Mouse (Mus musculus) MEL (cell line): Measurements from ENCODE around the gene Rasgef1b. TPM values are rescaled to one million over a fixed set of nuclear protein-coding genes. Genes with fewer than 3 reads are reported as not detected.

Experiments
- DNase-seq: peaks from one replicate; pipeline ENCODE4 v3.0.0; 2011; ENCODE audit warnings: low read depth, low spot score
- H3K27ac ChIP-seq: 2 replicates; pipeline ENCODE4 v1.5.1; 2012; ENCODE audit warnings: low read depth, mild to moderate bottlenecking, control low read depth, low read length, moderate library complexity; ENCODE audit not compliant: control insufficient read depth
- H3K27me3 ChIP-seq, 2 experiments: fragments of 150-350 bp in 1 of 2; sonication (generic) in 1 of 2; 2 replicates each; pipeline ENCODE4 v1.6.1; 2012; ENCODE audit warnings: low read length in 2 of 2, mild to moderate bottlenecking in 2 of 2, improper control_type of control experiment in 1 of 2, moderate library complexity in 1 of 2; ENCODE audit not compliant: insufficient read depth in 2 of 2, control insufficient read depth in 1 of 2
- H3K36me3 ChIP-seq, 2 experiments: 2 replicates each; pipeline ENCODE4 v1.6.1; 2012 to 2014; ENCODE audit warnings: low read length in 2 of 2, improper control_type of control experiment in 1 of 2, inconsistent platforms in 1 of 2, mild to moderate bottlenecking in 1 of 2; ENCODE audit not compliant: insufficient read depth in 2 of 2, control insufficient read depth in 1 of 2
- H3K4me1 ChIP-seq, 2 experiments: fragments of 150-350 bp in 1 of 2; sonication (generic) in 1 of 2; 2 replicates each; pipeline ENCODE4 v1.6.1; 2012; ENCODE audit warnings: low read length in 2 of 2, improper control_type of control experiment in 1 of 2, mild to moderate bottlenecking in 1 of 2; ENCODE audit not compliant: insufficient read depth in 2 of 2, control insufficient read depth in 1 of 2
- H3K4me3 ChIP-seq, 2 experiments: fragments of 150-350 bp in 1 of 2; sonication (generic) in 1 of 2; 2 replicates each; pipeline ENCODE4 v1.5.1; 2012; ENCODE audit warnings: low read depth in 2 of 2, low read length in 2 of 2, mild to moderate bottlenecking in 2 of 2, moderate library complexity in 2 of 2, control low read depth in 1 of 2, improper control_type of control experiment in 1 of 2; ENCODE audit not compliant: control insufficient read depth in 1 of 2, insufficient read depth in 1 of 2
- H3K79me2 ChIP-seq: 2 replicates; pipeline ENCODE4 v1.6.1; 2012; ENCODE audit warnings: mild to moderate bottlenecking, low read length, moderate library complexity; ENCODE audit not compliant: control insufficient read depth, poor library complexity, insufficient read depth
- H3K9ac ChIP-seq: 2 replicates; pipeline ENCODE4 v1.6.1; 2012; ENCODE audit warnings: low read depth, mild to moderate bottlenecking, control low read depth, low read length, moderate library complexity; ENCODE audit not compliant: control insufficient read depth, poor library complexity, severe bottlenecking
- H3K9me3 ChIP-seq: fragments of 150-350 bp; sonication (generic); replicated peaks from 2 replicates; pipeline ENCODE4 v1.6.1; 2012; ENCODE audit warnings: mild to moderate bottlenecking, low read length, improper control_type of control experiment, moderate library complexity; ENCODE audit not compliant: insufficient read depth
- E2F4 ChIP-seq: IDR thresholded peaks from 2 replicates; pipeline ENCODE4 v1.6.1; 2011; ENCODE audit warnings: low read depth, low read length, improper control_type of control experiment, borderline replicate concordance
- GABPA ChIP-seq: IDR thresholded peaks from 2 replicates; pipeline ENCODE4 v1.6.1; 2012; ENCODE audit warnings: low read depth, mild to moderate bottlenecking, inconsistent platforms, low read length, improper control_type of control experiment, moderate library complexity
- GATA1 ChIP-seq: IDR thresholded peaks from 2 replicates; pipeline ENCODE4 v1.6.1; 2011; ENCODE audit warnings: low read depth, low read length, improper control_type of control experiment
- HCFC1 ChIP-seq: IDR thresholded peaks from 2 replicates; pipeline ENCODE4 v1.6.1; 2012; ENCODE audit warnings: low read depth, mild to moderate bottlenecking, inconsistent platforms, low read length, improper control_type of control experiment, moderate library complexity
- KAT2A ChIP-seq: conservative IDR thresholded peaks from 2 replicates; pipeline ENCODE4 v1.6.1; 2012; ENCODE audit warnings: low read depth, low read length, improper control_type of control experiment, inconsistent platforms
- MAFK ChIP-seq: IDR thresholded peaks from 2 replicates; pipeline ENCODE4 v1.6.1; 2011; ENCODE audit warnings: low read depth, mild to moderate bottlenecking, low read length, improper control_type of control experiment, borderline replicate concordance
- MEF2A ChIP-seq: IDR thresholded peaks from 2 replicates; pipeline ENCODE4 v1.6.1; 2014; ENCODE audit warnings: low read depth, mild to moderate bottlenecking, inconsistent platforms, low read length, improper control_type of control experiment; ENCODE audit not compliant: poor library complexity, insufficient replicate concordance, severe bottlenecking; ENCODE audit errors: extremely low read depth
- MXI1 ChIP-seq: IDR thresholded peaks from 2 replicates; pipeline ENCODE4 v1.6.1; 2011; ENCODE audit warnings: mild to moderate bottlenecking, low read depth, low read length, improper control_type of control experiment
- MYC ChIP-seq: IDR thresholded peaks from 2 replicates; pipeline ENCODE4 v1.6.1; 2011; ENCODE audit warnings: low read depth, mild to moderate bottlenecking, low read length, improper control_type of control experiment, moderate library complexity
- NELFE ChIP-seq: IDR thresholded peaks from 2 replicates; pipeline ENCODE4 v1.6.1; 2011; ENCODE audit warnings: low read depth, low read length, improper control_type of control experiment
- NRF1 ChIP-seq: IDR thresholded peaks from 2 replicates; pipeline ENCODE4 v1.6.1; 2014; ENCODE audit warnings: low read depth, mild to moderate bottlenecking, inconsistent platforms, low read length, improper control_type of control experiment, moderate library complexity; ENCODE audit not compliant: poor library complexity, insufficient read depth, severe bottlenecking
- POLR2A ChIP-seq, 2 experiments: IDR thresholded peaks; 2 replicates each; pipeline ENCODE4 v1.6.1; 2011 to 2012; ENCODE audit warnings: low read length in 2 of 2, mild to moderate bottlenecking in 2 of 2, control low read depth in 1 of 2, improper control_type of control experiment in 1 of 2, low read depth in 1 of 2, moderate library complexity in 1 of 2; ENCODE audit not compliant: control insufficient read depth in 1 of 2, insufficient read depth in 1 of 2, poor library complexity in 1 of 2
- POLR2AphosphoS2 ChIP-seq: IDR thresholded peaks from 2 replicates; pipeline ENCODE4 v1.6.1; 2011; ENCODE audit warnings: low read length, improper control_type of control experiment
- RAD21 ChIP-seq: IDR thresholded peaks from 2 replicates; pipeline ENCODE4 v1.6.1; 2011; ENCODE audit warnings: mild to moderate bottlenecking, low read depth, low read length, improper control_type of control experiment
- SMC3 ChIP-seq: IDR thresholded peaks from 2 replicates; pipeline ENCODE4 v1.6.1; 2011; ENCODE audit warnings: low read depth, low read length, improper control_type of control experiment
- TAL1 ChIP-seq: IDR thresholded peaks from 2 replicates; pipeline ENCODE4 v1.6.1; 2012; ENCODE audit warnings: mild to moderate bottlenecking, inconsistent platforms, low read length, moderate library complexity, mixed read lengths
- TCF12 ChIP-seq: IDR thresholded peaks from 2 replicates; pipeline ENCODE4 v1.6.1; 2014; ENCODE audit warnings: low read depth, mild to moderate bottlenecking, inconsistent platforms, low read length, improper control_type of control experiment, moderate library complexity
- USF2 ChIP-seq, 2 experiments: IDR thresholded peaks; 2 replicates each; pipeline ENCODE4 v1.6.1; 2011 to 2012; ENCODE audit warnings: improper control_type of control experiment in 2 of 2, low read length in 2 of 2, borderline replicate concordance in 1 of 2, inconsistent platforms in 1 of 2, low read depth in 1 of 2, mild to moderate bottlenecking in 1 of 2; ENCODE audit not compliant: insufficient read depth in 1 of 2
- ZC3H11A ChIP-seq: IDR thresholded peaks from 2 replicates; pipeline ENCODE4 v1.6.1; 2012; ENCODE audit warnings: low read depth, mild to moderate bottlenecking, inconsistent platforms, low read length, improper control_type of control experiment
- polyA plus RNA-seq, 2 experiments: library from polyadenylated mRNA; stranded (reverse) in 1 of 2; unstranded in 1 of 2; fragments of >175 nt in 1 of 2; fragments of >200 nt in 1 of 2; gene quantifications; 2 replicates each; pipeline versions ENCODE4 v1.2.1 to v1.2.4; 2012; ENCODE audit warnings: low replicate concordance in 2 of 2, low read depth in 1 of 2; ENCODE audit not compliant: insufficient read length in 2 of 2, insufficient read depth in 1 of 2, missing spikeins in 1 of 2
- total RNA-seq: library from RNA; depleted of rRNA; stranded (reverse); fragments of 300-350 nt; gene quantifications from 2 replicates; pipeline ENCODE4 v1.2.3, GENCODE M21; 2012

Rasgef1b gene
- total and polyA plus RNA-seq, 3 experiments: not detected

- Histone ChIP-seq H3K27ac (no peak overlapping the region), H3K36me3 (no peaks in the 10 kb centered on the region), H3K79me2 (no peaks in the 10 kb centered on the region), H3K9me3 (no peaks in the 10 kb centered on the region), H3K27me3 (no peaks in the 10 kb centered on the region), H3K4me1 (no peaks in the 10 kb centered on the region), H3K4me3 (no peak overlapping the region), H3K9ac (no peak overlapping the region)
- TF ChIP-seq TCF12: no peak
- no peak for TF ChIP-seq HCFC1
- no peak for TF ChIP-seq MAFK
- no peak for TF ChIP-seq GATA1
- no peak for TF ChIP-seq USF2 (IDR thresholded peaks at IDR 0.05; ENCODE audit: borderline replicate concordance in 1 of 2, insufficient read depth in 1 of 2, low read depth in 1 of 2, low read length in 2 of 2)
- TF ChIP-seq RAD21: no peak
- no peak for TF ChIP-seq MEF2A
- TF ChIP-seq ZC3H11A: no peak
- TF ChIP-seq SMC3: no peak
- no peak for DNase-seq
Measured at GRCm38 (mm10) chr5:99493017-99493416, 235.8 kb downstream of the Rasgef1b start.

DNA sequence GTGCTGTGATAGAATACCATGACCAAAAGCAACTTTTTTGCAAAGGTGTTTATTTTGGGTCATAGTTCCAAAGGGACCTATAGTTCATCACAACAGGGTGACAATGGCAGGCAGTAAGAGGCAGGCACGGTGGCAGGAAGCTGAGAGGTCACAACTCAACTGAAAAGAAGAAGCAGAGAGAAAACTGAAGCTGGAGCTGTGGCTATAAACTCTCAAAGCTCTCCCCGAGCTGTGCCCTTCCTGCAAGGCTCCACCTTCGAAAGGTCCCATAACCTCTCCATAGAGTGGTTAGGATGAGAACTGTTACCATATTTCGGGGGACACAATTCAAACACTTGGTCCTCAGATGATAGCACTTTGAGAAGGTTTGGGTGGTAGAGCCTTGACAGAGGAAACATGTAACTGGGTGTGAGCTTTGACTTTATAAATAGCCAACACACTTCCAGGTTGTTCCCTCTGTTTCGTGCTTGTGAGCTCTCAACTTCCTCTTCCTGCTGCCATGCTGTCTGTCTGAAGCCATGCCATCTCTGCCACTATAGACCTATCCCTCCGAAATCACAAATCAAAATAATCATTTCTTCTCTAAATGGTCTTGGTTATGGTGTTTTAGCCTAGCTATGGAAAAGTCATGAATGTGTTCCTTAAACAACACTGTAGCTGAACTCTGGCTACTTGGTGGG, 240.2 kb downstream of the Rasgef1b start:
- Histone ChIP-seq H3K27ac (no peak overlapping the region), H3K36me3 (no peaks in the 10 kb centered on the region), H3K4me3 (no peak overlapping the region)
- TF ChIP-seq TAL1: no peak
- TF ChIP-seq NRF1: no peak
- no peak for TF ChIP-seq GABPA
- no peak for TF ChIP-seq POLR2AphosphoS2
- no peak for TF ChIP-seq KAT2A
- no peak for TF ChIP-seq MYC
- TF ChIP-seq E2F4: no peak
- TF ChIP-seq NELFE: no peak
- TF ChIP-seq POLR2A (IDR thresholded peaks at IDR 0.05; ENCODE audit: control insufficient read depth in 1 of 2, insufficient read depth in 1 of 2, low read depth in 1 of 2, low read length in 2 of 2, poor library complexity in 1 of 2): no peak
- TF ChIP-seq ZC3H11A: no peak
- TF ChIP-seq GATA1: no peak
- TF ChIP-seq MXI1: no peak
- TF ChIP-seq, all 39 proteins: peak for 0
- Histone ChIP-seq H3K9me3 (no peaks in the 10 kb centered on the region), H3K9ac (no peak overlapping the region), H3K4me1 (no peaks in the 10 kb centered on the region), H3K79me2 (no peaks in the 10 kb centered on the region), H3K27me3 (no peaks in the 10 kb centered on the region)
- DNase-seq: no peak
